Mouse (Mus musculus) WW6 (cell line): Measurements from ENCODE around the gene Chm.

Experiments
- DNase-seq: peaks from one replicate; pipeline ENCODE4 v3.0.0-alpha.2; 2013; ENCODE audit warnings: low read depth, low spot score

The Chm gene

DNA sequence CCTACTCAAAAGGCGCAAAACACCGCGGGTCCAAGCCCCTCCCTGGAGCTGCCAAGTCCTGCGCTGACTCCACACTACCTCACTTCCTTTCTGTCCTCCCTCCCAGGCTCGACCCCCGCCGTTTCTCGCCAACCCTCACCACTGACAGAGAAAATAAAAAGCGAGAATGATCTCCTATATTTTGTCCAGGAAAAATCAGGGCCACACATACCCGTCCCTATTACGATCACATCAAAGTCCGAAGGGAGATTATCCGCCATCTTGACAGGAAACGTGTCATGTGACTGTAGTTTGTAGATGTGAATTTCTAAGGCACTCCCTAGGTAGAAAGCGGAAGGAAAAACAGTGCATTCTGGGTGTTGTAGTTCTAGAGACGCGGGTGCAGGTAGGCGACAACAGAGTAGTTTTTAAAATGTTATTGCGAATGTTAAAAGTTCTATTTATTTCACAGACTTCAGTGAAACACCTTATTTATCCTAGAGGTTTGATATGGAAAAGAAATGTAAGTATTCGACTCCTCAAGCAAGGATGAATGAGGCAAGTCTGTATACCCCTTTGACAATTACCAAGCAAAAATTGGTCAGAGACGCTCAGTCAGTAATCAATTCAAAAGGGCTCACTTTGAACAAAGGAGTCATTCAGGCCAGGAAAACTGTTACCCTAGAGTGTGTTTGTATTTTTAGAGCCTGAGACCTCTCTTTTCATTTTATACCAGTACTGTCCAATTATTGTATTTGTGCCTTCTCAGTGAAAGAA is at the start of gene Chm:
TSS of gene Chm (minus strand) at position 288 of the 756 bp plus-strand sequence.
- DNase-seq: peak; percentile 16

DNA sequence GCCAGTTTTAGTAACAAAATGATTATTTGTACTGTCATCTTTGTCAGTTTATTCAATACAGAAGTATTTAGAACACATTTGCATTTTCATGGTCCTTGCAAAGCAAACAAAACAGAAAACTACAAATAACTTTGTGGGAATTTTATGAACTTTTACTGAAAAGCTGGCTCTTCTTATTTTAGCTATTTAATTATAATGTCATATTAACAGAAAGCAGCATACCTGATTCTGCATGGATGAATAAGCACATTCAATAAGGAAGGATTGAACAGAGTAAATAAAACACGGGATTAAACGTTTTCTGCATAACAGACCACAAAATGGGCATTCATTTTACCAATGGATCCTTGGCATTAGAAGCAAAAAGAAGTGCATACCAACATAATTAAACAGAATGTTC is 8.6 kb upstream of the Chm start:
- DNase-seq: no peak

DNA sequence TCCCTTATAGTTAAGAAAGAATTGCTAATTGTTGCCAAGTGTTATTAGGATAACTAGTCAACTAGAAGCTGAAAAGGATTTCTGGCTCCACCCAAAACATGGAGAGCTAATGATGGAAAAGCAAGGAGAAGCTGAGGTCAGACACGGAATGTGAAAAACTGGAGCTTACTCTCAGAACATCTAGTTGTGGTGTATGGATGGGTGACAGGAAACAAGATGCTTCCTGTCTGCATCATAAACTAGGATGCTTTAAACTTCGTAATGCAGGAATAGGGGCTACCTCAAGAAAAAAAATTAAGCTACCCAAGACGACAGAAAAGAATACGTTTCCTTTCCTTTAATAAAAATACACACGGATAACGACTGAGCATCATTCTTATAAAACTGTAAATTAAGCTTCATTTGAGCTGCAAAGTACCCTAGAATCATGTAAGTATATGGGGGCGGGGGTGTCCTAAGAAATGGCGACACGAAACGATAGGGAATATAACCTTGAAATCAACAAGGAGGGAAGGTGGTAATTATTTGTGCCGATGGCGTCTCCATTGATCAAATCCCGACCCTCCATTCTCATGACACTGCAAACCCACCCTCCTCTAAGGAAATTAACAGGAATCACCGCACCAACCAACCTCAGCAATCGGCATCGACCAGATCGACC is 618 bp downstream of the Chm start:
- no peak for DNase-seq

DNA sequence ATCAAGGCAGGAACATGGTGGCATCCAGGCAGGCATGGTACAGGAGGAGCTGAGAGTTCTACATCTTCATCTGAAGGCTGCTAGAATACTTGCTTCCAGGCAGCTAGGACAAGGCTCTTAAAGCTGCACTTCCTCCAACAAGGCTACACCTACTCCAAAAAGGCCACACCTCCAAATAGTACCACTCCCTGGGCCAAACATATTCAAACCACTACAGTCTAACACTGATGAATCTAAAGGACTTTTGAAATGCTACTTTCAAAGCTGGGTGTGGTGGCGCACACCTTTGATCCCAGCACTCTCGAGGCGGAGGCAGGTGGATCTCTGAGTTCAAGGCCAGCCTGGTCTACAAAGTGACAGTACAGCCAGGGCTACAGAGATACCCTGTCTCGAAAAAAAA is 4.5 kb downstream of the Chm start:
- DNase-seq: peak; percentile 7

DNA sequence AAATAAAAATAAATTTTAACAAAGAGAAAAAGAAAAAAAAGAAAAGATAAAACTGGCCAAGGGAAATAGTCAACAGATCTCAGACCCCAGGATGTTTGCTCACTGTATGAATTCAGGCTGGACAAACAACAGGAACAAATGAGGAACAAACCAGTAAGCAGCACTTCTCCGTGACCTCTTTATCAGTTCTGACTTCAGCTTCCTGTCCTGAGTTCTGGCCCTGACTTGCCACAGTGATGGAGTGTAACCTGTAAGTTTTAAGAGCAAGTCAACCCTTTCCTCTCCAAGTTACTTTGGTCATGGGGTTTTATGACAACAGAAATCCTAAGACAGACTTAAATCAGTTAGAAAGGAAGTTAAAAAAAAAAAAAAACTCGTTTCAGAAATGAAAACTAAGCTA is 12.6 kb downstream of the Chm start:
- DNase-seq: no peak

DNA sequence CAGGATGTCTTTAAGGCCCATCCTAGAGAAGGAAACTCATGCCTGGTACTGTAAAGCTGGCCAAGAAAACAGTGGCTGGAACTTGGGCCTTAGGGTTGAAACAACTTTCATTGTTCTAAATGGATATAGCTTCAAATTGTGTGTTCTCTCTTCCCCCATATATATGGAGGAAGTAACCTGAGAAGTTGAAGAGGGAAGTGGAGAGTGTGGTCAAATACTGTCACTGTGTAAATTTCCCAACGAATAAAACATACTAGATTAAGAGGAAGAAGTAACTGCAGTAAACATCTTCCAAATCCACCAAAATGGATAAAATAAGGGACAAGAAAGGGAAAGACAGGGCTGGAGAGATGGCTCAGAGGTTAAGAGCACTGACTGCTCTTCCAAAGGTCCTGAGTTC is 13.0 kb downstream of the Chm start:
- no peak for DNase-seq

DNA sequence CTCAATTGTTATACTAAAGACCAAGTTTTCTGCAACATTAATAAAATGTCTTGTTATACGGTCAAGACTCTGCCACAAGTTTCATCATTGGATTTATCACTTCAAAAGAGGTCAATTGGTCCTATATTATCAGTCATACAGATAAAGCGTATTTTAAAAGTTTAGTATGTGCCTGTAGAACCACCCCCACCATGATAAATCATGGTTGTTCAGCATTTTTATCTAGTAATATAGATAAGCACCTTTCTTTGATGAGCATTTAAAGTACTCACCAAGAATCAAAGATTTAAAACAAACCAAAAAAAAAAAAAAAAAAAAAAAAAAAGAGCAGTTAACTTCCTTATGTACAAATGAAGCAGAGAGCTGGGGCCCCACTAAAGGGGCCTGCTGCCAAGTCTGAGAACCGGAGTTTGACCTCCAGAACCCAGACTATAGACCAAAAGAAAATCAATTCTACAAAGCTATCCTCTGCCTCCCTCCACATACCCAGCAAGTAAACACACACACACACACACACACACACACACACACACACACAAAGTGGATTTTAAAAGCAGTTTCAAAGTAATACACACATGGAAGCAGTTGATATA is 25.0 kb downstream of the Chm start:
- no peak for DNase-seq

DNA sequence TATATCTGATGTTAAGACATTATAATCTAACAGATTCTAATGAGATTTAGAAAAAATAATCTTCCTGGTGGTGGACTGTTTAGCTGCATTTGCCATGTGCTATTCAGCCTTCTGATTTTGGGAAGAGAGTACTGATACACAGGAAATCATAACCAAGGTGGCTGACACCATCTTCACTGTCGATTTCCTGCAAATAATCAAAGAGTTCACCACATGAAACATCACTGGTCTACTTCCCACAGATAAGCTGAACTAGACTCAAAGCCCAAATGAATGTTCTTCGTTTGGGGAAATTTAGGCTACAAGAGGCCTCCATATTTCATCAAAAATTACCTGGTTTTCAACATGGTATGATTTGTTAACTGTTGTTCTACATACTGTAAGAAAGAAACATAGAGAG is 101.1 kb downstream of the Chm start:
- DNase-seq: no peak

DNA sequence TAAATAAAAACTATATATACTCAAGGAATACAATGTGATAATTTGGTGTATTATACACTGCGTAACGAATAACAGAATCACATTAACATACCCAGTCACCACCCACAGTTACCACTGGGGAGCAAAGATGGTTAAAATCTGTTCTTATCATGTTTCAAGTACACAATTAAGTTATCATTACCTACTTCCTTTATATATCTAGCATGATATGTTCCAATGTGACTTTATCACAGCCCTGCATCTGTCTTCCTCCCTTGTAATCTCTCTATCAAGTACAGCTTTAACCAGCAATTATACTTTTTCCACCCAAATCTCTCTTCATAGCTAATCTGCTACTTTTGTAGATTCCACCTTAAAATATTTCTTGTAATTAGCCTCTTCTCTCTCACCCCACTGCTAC is 109.3 kb downstream of the Chm start:
- no peak for DNase-seq

DNA sequence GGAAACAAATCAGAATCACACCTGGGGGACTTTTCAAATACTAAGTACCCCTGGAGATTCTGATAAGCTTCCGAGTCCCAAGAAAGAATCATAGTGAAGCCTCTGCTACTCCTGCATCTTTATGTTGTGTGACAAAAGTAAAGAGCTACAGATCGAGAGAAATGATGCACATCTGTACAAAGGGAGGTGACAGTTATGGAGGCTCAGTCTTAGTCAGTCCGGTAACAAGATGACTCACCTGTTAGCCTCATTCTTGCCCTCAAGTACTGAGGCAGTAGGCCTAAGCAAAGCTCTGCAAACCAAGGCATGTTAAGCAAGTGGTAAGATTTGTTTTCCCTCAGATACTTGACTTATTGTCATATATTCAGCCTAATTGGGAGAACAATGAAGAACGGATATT is 110.5 kb downstream of the Chm start:
- no peak for DNase-seq

DNA sequence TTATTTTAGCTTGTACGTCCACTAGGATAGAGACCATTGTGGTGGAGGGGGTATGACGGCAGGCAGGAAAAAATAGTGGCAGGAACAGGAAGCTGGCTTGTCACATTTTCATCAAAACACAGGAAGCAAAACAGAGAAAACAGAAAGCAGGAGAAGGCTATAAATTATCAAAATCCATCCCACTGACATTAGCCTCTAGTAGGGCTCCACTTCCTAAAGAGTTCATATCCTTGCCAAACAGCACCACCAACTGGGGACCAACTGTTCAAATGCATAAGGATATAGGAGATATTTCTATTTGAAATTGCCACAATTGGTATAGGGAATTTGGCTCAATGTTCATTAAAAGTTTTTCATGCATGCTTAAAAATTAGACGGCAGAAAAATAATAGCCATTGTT is 181.7 kb downstream of the Chm start:
- DNase-seq: no peak

DNA sequence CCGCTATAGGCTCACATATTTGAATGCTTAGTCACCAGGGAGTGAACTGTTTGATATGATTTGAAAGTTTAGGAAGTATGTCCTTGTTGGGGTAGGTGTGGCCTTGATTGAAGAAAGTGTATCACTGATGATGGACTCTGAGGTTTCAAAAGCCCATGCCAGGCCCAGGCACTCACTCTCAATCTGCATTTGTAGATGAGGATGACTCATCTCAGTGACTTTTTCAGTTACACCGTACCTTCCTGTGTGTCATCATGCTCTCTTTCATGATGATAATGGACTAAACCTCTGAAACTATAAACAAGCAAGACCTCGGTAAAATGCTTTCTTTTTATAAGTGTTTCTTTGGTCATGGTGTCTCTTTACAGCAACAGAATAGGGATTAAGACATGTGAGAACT is 183.1 kb downstream of the Chm start:
- DNase-seq: no peak
